Mouse (Mus musculus): ENCODE measurements around the gene Fyb.
A peak's percentile ranks its signal among the peaks of the same experiment; 100 is the strongest.
"Not testable (repeated sequence)": the region's sequence is repeated elsewhere in the genome, so short reads cannot be mapped to it uniquely, and the experiment has no call there.

Fyb gene

GRCm38 (mm10) chr15:6562161-6562560 lies 39.5 kb downstream of the Fyb start:
- DNase-seq (ENCODE audit: low spot score), result no peak

- DNase-seq (ENCODE audit: low spot score), result no peak
Measured at GRCm38 (mm10) chr15:6562629-6563028, 40.0 kb downstream of the Fyb start.

- DNase-seq (ENCODE audit: low spot score), result peak; percentile 44
Measured at GRCm38 (mm10) chr15:6564977-6565421, 42.3 kb downstream of the Fyb start.

GRCm38 (mm10) chr15:6565873-6566272 lies 43.2 kb downstream of the Fyb start:
- no peak for DNase-seq (ENCODE audit: low spot score)

GRCm38 (mm10) chr15:6567993-6568392 lies 45.3 kb downstream of the Fyb start:
- no peak for DNase-seq (ENCODE audit: low spot score)

- no peak for DNase-seq (ENCODE audit: low spot score)
Measured at GRCm38 (mm10) chr15:6568605-6569004, 46.0 kb downstream of the Fyb start.

- DNase-seq (ENCODE audit: low spot score), result peak; percentile 32
Measured at GRCm38 (mm10) chr15:6569074-6569473, 46.4 kb downstream of the Fyb start.

GRCm38 (mm10) chr15:6570164-6570861 lies 47.7 kb downstream of the Fyb start:
- no peak for DNase-seq (ENCODE audit: low spot score)

- DNase-seq (ENCODE audit: low spot score), result peak; percentile 80
Measured at GRCm38 (mm10) chr15:6570876-6571275, 48.2 kb downstream of the Fyb start.

GRCm38 (mm10) chr15:6574283-6574960 lies 51.8 kb downstream of the Fyb start:
- no peak for DNase-seq (ENCODE audit: low spot score)

GRCm38 (mm10) chr15:6577971-6578370 lies 55.3 kb downstream of the Fyb start:
- DNase-seq (ENCODE audit: low spot score), result no peak

- DNase-seq (ENCODE audit: low spot score), result no peak
Measured at GRCm38 (mm10) chr15:6578654-6579053, 56.0 kb downstream of the Fyb start.

- DNase-seq (ENCODE audit: low spot score), result no peak
Measured at GRCm38 (mm10) chr15:6579194-6579768, 56.6 kb downstream of the Fyb start.

- no peak for DNase-seq (ENCODE audit: low spot score)
Measured at GRCm38 (mm10) chr15:6579769-6580261, 57.2 kb downstream of the Fyb start.

GRCm38 (mm10) chr15:6584645-6585044 lies 62.0 kb downstream of the Fyb start:
- no peak for DNase-seq (ENCODE audit: low spot score)

GRCm38 (mm10) chr15:6586351-6586750 lies 63.7 kb downstream of the Fyb start:
- DNase-seq (ENCODE audit: low spot score), result not testable (repeated sequence)

- no peak for DNase-seq (ENCODE audit: low spot score)
Measured at GRCm38 (mm10) chr15:6587526-6587925, 64.9 kb downstream of the Fyb start.

GRCm38 (mm10) chr15:6588192-6588591 lies 65.5 kb downstream of the Fyb start:
- no peak for DNase-seq (ENCODE audit: low spot score)

- no peak for DNase-seq (ENCODE audit: low spot score)
Measured at GRCm38 (mm10) chr15:6590846-6591451, 68.3 kb downstream of the Fyb start.

GRCm38 (mm10) chr15:6591527-6591926 lies 68.9 kb downstream of the Fyb start:
- DNase-seq (ENCODE audit: low spot score), result no peak

- DNase-seq (ENCODE audit: low spot score), result no peak
Measured at GRCm38 (mm10) chr15:6592561-6593253, 70.1 kb downstream of the Fyb start.

- DNase-seq (ENCODE audit: low spot score), result no peak
Measured at GRCm38 (mm10) chr15:6593254-6593623, 70.6 kb downstream of the Fyb start.
